Mouse (Mus musculus) heart, adult 2 months (tissue): ENCODE results near the gene Gm38392.

ENCODE experiments used
- CTCF ChIP-seq: fragments of 200-600 bp; IDR thresholded peaks from 2 replicates; pipeline ENCODE4 v1.8.1; 2022; ENCODE audit warnings: antibody characterized with exemption, mild to moderate bottlenecking, moderate library complexity
- EP300 ChIP-seq: fragments of 200-500 bp; IDR thresholded peaks from 2 replicates; pipeline ENCODE4 v1.6.1; 2011; ENCODE audit warnings: low read depth, low read length, control low read depth; ENCODE audit not compliant: insufficient read depth

DNA sequence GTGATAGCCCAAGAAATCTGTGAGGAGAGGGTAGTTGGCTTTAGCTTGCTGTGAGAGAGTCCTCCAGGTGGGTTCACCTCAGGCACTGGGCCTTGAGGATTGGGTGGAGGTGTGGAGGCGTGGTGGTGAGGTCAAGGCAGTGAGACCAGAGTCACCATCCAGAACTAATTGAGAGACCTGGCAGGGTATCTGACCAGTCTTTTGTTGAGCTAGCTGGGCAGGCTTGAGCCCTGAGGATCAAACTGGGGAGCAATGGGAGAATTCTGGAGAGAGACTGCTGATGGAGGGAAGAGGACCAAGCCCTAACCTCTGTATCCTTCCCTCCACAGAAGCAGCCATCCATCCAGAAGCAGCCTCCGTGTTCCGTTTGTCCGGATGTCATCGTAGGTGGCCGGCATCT lies 77.7 kb downstream of the Gm38392 start:
- TF ChIP-seq CTCF (no peak), EP300 (no peak)
